Mouse (Mus musculus): ENCODE data around the gene Chst14.

Gene Chst14

DNA sequence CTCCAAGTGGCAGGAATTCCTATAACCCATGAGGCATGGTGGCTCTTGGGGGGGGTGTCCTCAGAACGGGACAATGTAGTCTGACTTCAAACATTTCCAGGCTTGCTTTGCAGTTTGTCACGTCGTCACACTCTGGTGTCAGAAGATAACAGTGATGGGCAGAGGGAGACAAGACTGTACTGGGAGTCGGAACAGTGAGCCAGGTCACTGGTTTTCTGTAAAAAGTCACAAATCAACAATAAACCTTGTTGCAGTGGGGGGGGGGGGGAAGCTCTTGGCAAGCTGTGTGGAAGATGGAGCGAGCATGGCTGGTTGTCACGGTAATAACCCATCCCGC lies 37.3 kb downstream of the Chst14 start:
- no peak for DNase-seq (ENCODE audit: low spot score in 2 of 2)

- DNase-seq (ENCODE audit: low spot score in 2 of 2): no peak
Observed at GRCm38 (mm10) chr2:118969585-118970147, 43.4 kb downstream of the Chst14 start.

GRCm38 (mm10) chr2:118972048-118972447 lies 45.8 kb downstream of the Chst14 start:
- DNase-seq (ENCODE audit: low spot score in 2 of 2): no peak

- peak; percentile 76 to 87 for DNase-seq (ENCODE audit: low spot score in 2 of 2)
Observed at GRCm38 (mm10) chr2:118972687-118973376, 46.5 kb downstream of the Chst14 start.

DNA sequence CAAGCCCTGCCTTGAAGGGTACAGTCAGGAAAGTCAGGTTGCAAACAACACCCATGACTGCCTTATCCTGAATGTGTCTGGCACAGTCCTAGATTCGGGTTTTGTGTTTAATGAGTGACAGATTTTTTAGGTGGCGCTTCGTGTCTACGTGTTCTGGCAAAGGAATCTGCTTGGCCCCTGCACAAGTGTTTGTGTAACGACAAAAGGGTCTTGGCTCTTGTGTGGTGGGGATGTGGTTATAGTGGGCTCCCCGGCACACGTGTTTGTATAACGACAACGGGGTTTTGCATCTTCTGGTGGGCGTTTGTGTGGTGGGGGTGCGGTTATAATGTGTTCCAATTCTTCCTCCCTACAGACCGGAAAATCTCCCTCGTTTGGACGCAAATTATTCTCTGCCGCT lies 49.6 kb downstream of the Chst14 start:
- DNase-seq (ENCODE audit: low spot score in 2 of 2): peak; percentile 43 to 56

DNA sequence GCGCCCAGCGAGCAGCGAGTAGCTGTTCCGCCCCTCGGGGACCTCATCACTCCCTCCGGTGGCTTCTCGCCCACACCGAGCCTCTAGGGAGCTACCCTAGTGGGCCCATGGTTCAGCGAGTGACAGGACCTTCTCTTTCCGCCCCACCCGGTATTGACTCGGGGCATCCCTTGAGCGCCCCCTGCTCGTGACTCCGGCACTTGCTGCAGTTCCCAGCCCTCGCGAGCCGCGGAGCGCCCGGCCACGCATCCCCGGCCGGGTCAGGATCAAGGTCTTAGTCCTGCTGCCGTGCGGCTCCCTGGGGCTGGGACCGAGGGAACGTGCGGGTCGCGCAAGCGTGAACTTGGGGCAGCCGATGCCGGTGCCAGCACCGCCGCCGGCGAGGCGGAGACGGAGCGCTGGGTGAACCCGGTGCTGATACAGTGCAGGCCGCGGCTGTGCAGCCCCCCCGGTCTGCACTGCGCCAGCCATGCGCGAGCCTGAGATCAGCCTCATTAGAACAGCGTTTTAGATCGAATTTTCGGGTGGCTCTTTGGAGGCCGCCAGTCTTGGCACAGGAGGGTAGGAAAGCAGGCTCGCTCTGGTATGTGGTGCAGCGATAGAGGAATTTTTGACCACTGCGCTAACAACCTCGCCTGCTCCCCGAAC lies 50.1 kb downstream of the Chst14 start:
- peak; percentile 83 to 93 for DNase-seq (ENCODE audit: low spot score in 2 of 2)

DNA sequence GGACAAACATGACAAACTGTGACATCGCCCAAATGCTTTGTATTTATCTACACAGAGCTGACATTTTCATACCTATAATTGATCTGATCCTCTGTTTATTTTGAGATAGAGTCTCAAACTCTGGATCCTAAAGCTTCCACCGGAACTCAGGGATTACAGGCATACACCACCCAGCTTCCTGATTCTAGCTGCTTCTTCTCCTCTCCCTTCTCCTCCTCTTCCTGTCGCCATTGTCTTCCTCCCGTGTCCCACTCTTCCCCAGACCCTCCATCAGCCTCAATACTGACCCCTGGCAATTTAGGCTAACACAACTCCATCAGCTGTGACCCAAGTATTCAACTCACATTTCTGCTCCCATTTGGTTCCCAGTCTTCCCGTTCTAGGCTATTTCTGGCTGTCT lies 50.6 kb downstream of the Chst14 start:
- no peak for DNase-seq (ENCODE audit: low spot score in 2 of 2)

DNA sequence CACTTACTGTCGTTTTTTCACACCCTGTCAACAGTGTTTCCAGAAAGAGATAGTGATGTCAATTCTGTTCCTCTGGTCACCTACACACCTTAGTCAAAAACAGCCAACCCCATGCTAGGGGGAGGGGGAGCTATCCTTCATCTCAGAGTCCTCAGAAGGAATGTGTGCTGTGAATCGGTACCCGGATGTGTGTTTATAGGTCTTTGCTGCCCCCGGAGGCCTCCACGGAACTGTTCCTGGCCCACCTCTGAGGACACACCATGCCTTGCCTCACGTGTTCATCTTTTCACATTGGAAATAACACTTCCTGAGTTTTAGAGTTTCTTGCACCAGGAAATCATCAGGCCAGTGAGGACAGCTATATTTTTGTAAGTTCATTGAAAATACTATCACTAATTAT lies 51.8 kb downstream of the Chst14 start:
- peak in 1 of 2 experiments; percentile 14 for DNase-seq (ENCODE audit: low spot score in 2 of 2)

All from thymus, postnatal 10 days (tissue).